Mouse (Mus musculus) adrenal gland, postnatal 14 days (tissue): Measurements from ENCODE around the gene Csf1. TPM values are rescaled to one million over a fixed set of nuclear protein-coding genes. Genes with fewer than 3 reads are reported as not detected.

Experiments used
- DNase-seq: peaks from one replicate; pipeline ENCODE4 v3.0.0; 2021; ENCODE audit warnings: mixed read lengths
- total RNA-seq: library from RNA; stranded (reverse); gene quantifications from 2 replicates; pipeline ENCODE4 v1.2.3, GENCODE M21; 2021

Csf1 gene
- total RNA-seq, 1 experiment from 2014 or later = 17.4 TPM

DNA sequence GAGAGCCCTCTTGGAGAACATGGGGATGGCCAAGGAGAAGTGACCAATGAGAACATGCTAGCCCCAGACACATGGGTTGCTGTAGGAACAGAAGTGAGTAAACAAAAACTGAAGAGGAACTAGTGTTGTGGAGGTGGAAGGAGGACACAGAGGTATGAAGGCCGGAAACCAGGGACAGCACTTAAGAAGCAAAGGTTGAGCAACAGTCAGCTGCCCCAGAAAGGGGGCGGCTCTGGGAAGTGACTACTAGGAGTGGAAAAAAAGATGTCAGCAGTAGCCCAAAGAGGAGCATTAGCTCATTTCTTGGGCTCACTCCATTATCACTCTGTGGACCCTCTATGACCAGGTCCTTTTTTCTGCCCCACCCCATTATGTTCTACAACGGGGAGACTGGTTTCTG lies 23.0 kb upstream of the Csf1 start:
- no peak for DNase-seq

DNA sequence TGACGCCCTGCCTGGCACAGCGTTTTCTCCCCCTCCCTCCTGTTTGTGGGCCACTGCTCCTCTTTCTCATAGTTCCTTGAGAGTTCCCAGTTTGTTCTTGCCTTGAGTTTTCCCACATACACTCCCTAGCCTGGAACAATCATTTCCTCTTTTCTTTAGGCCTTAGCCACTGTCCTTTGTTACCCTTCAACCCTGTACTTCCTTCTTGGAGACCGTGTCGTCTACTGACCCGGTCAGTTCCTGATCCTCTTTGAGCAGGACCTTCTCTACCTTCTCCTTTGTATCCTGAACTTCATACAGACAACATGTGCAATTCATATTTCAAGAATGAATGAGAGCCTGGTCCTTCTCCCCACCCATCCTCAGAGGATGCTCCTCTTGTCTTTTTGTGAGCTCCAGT lies 21.0 kb upstream of the Csf1 start:
- no peak for DNase-seq

DNA sequence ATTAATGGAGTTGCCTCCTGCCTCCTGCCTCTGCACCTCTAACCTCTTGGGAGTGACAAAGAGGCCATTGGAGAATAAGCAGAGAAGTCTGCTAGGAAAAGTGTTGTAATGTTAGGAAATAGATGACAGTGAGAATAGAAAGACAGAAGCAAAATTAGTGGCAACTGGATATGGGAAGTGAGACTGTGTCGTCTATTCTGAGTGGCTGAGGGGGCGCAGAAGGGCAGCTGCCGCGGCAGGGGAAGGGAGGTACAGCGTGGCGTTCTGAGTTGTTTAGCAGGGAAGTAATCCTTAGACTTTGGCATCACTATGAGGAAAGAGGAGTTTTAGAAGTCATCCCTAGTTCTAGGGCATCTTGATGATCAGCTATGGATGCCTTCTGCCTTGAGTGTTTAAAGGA lies 17.7 kb upstream of the Csf1 start:
- DNase-seq = no peak

DNA sequence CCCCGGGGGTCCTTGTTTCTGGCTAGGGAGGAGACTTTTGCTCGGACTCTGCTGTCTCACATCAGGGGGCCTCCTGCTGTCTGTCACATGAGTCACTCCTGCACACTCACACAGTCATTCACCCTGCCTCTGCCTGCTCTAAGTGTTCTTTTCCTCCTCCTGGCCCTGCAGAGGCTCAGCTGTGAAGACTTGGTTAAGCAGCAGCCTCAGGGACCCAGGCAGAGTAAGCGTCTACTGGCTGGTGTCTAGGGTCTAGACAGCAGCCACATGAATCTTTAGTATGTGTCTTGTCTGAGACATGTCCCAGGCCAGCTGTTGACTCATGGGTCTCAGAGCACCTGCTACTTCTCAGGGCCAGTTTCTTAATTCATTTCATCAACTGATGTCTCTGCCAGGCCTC lies 16.0 kb upstream of the Csf1 start:
- no peak for DNase-seq

DNA sequence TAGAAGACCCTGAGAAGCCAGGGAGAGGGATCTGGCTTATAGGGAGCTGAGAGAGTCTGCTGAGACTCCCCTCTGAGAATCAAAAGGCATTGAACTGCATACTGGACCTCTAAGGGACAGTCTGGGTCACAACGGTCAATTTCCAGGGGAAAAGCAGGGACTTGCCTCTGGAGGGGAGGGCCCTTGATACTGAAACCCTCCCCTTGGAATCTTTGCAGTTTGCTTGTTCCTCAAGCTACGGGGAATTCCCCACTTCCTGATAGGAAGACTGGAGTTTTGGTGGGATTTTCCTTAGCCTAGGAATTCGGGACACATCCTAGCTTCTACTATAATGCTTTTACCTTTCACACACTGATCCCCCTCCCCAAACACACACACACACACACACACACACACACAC lies 15.5 kb upstream of the Csf1 start:
- DNase-seq = no peak

DNA sequence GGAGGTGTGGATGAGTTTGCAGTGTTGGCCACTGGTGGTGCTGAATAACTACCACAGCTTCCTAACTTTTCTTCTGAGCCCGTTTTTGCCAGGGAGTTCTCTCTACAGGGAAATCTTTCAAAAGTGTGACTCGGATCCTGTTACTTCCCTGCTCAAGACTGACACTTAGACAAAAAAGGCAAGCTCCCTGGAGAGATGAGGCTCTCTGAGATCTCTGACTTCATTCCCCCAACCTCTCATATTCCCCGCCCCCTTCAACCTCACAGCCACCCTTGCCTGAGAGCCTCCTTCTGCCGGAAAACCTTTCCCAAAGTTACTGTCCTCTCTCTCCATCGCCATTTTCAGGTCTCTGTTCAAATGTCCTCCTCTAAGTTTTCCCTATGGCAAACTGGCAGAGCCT lies 14.8 kb upstream of the Csf1 start:
- no peak for DNase-seq

DNA sequence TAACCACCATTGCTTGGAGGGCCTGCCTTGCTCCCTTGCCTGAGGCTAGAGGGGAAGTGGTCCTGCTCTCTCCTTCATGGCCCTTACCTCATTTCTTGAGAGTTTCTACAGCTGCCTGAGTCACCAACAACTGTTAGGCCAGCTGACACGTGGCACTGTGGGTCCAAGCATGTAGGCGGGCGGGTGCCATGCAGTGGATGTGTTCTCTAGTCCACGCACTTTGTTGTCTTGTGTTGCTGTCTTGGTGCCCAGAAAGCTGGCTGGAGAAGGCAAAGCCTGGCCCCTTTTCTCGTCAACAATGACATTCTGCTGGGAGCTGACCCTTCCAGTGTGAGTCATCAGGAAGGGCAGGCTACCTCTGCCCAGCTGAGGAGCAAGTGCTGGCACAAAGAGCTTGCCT lies 12.6 kb upstream of the Csf1 start:
- DNase-seq = no peak

DNA sequence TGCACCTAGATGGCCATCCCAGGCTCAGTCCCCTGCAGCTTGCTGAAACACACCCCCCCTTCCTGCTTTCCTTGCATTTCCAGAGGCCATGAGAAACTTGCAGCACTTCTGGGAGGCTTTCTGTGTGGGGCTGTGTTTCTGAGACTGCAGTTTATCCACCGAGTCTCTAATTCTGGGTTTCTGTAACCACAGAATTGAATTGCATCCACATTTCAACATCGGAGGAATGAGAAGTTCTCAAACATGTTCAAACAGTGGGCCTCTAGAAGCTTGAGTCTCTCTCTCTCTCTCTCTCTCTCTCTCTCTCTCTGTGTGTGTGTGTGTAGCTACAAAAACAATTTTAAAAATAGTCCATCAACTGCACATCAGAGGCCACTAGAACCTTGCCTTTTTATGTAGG lies 9.4 kb upstream of the Csf1 start:
- DNase-seq = no peak

DNA sequence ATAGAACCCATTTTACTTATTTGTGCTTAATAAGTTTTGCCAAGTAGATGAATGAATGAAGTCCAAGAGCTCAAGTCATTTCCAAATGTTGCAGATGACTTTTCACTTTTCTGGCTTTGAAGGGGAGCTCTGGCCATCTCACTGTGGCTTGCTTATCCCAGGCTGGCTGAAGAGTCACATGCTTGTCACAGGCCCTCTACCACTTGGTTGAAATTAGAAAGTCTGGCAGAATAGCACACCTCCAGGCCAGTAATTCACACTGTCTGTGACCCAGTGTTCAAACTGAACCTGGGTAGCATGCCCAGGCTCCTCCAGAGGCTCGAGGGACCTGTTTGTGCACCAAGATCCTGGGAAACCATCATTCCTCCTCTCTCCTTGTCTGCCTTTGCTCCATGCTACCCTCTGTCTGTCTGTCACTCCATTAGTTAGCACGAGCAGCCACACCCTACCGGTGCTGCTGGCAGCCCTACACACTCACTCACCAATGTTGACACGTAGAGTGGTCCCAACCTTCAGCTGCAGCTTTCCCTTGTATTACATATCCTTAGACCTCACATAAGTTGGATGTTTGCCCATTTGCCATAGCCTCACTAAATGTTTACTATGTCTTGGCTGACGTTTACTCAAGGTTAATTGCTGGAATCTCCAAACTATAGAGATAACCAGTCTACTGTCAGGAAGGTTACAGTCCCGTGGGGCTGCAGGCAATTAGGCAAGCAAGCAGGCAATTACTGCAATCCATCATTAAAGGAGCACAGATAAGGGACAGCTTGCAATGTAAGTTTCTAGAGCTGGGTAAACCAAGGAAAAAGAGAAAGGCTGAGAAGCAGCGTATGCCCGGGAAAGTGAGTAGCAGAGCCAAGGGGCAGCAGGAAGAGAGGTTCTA lies 8.1 kb upstream of the Csf1 start:
- no peak for DNase-seq

DNA sequence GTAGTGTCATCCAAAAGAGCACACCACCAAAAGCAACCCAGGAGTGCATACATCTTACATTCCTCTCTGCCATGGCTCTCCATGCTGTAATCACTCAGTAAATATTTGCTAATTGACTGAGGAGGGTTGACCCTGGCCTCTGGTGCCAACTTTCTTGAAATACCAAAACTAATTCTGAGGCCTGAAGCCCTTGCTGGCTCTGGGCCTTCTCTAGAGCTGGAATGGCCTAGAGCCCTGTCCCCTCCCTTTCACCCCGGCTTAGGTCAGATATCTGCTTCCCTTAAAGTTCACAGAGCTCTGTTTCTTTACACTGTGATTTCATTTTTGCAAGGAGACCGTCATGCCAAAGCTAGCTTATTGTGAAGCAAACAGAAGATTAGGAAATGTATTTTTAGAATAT lies 6.5 kb upstream of the Csf1 start:
- peak; percentile 53 for DNase-seq

DNA sequence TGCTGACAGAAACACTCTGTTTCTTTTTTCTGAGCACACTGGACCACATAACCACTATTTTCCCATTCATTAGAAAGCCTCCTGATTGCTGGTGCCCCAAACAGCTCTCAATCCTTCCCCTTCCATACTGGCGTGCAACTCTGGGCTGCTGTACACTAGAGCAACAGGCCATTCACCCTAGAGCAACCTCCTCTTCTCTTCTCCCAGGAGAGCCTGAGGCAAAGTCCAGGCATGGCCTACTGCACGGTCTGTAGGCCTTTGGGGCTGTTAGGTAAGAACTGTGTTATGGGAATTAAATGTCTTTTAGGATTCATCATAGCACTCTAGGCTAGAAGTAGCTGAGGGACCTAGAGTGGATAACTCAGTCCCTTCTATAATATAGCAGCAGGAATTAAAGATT lies 5.7 kb upstream of the Csf1 start:
- no peak for DNase-seq

DNA sequence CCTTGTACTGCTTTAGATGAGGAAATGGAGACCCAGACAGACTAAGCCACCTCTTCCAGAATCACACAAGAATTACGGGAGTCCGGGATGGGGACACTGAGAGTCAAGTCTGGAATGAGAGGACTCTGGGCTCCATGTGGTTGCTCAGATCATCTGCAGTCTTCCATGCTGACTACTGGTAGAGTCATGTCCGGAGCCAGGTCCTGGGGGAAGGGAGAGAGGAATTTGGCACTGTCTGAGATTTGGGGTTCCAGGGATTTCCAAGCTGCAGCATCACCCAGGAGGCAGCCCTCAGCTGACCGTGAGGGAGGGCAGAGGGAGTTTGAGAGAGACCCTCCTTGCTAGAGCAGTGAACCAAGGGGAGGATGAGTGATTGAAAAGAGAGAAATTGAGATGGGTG lies 3.3 kb upstream of the Csf1 start:
- DNase-seq = no peak

DNA sequence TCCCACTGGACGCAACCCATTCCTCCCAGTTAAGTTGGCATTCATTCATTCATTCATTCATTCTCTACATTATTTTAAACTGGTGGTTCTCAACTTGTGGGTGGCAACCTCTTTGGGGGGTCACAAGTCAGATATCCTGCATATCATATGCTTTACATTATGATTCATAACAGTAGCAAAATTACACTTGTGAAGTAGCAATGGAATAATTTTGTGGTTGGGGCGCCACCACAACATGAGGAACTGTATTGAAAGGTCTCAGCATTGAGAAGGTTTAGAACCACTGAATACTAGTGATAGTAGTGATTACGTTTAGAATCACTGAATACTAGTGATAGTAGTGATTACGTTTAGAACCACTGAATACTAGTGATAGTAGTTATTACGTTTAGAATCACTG lies 1.2 kb upstream of the Csf1 start:
- DNase-seq = no peak

DNA sequence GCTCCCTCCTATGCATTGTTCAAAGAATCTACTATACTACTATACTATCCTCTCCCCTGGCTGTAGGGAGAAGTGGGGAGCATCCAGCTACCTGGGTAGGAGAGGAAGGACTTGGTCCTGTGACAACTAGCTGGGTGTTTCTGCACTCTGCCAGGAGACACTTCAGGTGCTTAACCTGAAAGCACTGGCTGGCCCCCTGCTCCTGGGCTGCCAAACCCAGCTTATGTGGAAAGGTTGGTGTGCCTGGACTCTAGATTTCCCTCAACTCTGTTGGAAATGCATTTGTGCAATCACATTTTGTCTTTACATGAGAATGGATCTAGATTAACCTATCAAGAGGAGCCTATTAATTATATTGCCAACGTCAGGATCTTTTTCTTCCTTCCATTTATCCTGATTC lies 502 bp upstream of the Csf1 start:
- no peak for DNase-seq

DNA sequence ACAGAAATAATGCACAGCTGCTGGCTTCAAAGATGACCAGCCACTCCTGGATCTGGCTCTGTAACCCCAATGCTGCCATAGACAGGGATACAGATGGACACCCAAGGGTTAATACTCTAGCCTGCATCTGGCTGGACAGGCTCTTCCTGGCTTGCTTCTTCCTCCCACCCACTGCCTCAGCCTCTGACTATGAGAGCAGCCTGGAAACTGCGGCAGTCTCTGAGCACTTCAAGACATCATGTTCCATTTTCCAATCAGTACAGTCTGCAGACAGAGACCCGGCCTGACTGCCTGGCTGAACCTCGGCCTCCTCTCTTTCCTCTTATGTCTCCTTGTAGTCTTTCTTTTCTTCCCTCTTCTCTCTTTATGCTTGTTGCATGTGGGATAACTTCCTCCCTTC lies 1.6 kb downstream of the Csf1 start:
- DNase-seq = no peak

DNA sequence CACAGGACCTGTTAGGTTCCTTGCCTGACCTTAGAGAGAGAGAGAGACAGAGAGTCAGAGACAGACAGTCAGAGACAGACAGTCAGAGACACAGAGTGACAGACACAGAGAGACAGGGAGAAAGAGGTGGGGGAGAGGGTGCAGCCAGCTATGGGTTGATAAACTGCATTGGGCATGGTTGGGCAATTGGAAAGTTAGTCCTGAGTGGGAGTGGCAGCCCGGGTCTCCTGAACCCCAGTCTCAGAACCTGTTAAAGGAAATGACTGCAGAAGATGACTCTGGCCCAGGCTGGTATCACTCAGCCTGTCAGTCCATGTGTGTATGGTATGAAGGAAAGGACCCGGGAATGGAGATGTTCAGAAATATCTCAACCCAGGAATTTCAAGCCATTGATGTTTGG lies 2.1 kb downstream of the Csf1 start:
- DNase-seq = no peak

DNA sequence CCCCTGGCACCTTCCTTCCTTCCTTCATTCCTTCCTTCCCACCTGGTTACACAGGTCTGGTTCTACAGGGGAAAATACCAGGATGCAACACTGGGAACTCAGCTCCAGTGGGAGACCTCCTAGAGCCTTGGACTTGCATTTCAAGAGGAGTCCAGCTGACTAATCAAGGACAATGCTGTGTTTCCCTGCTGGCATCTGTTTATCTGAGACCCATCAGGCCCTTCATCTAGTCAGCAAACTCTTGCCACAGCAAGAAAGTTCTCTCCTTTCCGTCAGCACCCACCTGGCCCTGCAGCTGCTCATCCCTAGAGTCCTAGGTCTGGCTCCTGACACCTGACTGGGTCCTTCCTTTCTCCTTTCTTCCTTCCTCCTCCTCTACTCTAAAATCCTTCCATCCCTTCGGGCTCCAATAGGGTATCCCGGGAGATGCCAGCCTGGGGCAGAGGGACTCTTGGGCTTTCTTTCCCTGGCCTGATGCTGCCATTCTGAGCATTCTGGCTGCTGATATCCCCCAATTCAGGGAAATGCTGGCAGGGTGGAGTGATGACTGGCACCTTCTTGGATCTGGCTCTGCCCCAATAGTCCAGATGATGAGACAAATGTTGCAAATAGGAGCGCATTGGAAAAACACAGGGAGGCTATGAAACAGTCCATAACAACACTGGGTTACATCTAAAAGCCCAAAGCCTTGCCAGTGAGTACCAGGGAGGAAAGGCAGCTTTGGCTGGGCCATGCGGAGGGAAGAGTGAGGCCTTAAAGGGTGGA lies 2.7 kb downstream of the Csf1 start:
- no peak for DNase-seq

DNA sequence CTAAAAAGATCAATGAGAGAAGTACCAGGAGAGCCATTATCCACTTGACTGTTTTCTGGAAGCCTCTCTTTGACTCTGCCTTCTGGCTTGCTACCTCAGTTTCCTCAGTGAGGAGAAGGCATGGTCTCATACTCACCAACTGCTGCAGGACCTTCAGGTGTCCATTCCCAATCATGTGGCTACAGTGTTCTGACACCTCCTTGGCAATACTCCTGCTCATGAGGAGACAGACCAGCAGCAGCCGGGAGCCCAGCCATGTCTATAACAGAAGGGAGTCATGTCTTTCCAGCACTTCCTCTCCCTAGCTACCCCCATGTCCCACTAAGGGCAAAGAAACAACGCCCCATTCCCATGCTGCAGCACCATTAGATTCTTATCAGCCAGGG lies 3.8 kb downstream of the Csf1 start:
- no peak for DNase-seq

DNA sequence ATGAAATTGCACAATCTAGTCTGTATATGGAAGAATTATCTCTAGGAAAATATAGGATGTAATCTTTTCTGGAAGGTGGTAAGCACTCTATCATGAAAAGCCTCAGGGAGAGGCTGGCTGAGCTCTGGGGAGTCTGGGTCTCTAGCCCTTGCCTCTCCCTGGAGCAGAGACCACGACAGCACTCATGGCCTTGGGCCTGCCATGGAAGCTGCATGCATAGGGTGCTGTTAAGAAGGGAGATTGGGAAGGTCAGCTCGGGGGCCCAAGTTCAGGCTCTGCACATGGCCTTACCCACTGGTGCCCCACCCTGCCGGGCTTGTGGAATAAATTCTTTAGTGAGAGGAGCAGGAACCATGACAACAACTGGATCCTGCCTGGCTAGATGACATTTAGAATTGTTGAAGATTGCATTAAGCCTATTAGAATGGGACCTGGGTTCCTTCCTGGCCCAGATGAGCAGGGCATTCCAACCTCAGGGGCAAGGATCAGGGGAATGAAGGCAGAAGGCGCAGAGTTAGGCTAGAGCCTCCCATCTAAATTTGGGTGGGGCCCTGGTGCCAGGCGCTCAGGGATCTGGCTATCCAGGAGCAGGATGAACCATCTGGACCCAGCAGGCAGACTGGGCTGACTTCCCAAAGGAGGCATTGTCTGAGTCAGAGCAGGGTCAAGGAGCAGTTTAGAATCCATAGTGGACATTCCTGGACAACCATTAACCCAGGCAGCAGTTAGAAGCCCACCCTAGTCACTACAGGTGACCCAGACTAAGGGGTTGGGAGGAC lies 4.4 kb downstream of the Csf1 start:
- no peak for DNase-seq

DNA sequence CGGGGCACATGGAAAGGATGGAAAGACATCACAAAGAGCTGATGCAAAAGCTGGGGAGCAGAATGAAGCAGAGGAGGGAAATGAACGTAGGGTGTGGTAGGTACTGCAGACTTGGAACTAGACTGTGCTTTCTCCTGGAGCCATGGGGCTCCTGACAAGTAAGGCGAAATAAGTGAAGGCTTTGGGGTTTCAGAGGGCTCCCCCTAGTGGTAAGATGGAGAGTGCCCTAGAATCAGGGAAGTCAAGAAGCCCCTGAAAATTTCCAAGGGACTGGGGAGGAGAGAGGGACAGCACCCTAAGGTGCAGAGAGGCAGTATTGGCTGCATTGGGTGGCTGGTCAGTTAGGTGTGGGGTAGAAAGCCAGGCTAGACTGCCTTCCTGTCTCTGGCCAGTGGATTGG lies 5.6 kb downstream of the Csf1 start:
- peak; percentile 78 for DNase-seq

DNA sequence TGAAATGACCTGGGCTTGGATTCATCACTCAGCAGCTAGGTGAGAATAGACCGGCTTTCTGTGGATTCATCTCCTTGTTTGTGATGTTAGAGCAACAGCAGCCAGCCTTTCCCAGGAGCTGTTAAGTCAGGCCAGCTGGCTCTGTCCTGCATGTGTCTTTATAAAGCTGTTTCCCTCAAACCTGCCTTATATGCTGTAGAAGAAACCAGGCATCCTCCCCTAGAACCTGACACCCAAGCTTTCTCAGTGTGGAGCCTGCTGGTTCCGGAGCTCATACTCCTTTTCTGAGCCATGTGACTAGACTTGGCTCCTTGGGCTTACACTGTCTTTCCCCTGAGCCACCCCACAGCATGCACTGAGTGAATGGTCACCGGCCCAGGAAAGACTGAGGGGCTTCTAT lies 8.7 kb downstream of the Csf1 start:
- no peak for DNase-seq

DNA sequence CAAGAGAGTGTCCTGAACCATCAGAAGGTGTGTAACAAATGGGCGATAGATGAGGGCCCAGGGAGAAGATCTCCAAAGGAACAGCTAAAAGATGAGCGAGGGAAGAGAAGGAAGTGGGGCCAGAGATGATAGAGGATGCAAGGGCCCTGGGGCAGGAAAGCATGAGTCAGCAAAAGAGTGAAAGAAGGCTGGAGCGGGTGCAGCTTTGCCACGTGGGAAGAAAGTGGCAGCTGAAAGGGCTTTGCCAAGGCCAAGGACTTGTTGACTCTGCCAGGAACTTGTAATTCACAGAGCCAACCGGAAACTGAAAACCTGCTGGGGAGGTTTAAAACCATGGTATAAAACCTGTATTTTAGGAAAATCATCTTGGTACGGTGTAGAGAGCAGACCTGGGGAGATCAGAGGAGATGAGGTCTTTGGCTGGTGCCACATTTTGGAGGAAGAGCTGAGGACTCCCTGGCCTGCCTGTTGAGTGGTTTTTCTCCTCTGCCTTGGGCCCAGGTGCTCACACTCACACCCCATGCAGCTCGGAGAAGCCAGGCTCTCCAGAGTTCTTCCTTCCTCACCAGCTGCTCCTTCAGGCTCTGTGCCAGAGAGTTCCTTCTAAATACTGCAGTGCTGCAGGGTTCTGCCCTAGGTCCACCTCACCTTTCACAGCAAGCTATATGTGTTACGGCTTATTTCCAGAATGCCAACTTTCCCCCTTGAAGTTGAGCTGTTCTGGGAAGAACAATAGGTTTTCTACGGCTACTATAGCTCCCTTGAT lies 9.3 kb downstream of the Csf1 start:
- peak; percentile 67 for DNase-seq
